Mouse (Mus musculus) intestine, postnatal 0 days (tissue): ENCODE measurements around the gene Prss16. TPM values are rescaled to one million over a fixed set of nuclear protein-coding genes. Genes with fewer than 3 reads are reported as not detected.
A peak's percentile ranks its signal among the peaks of the same experiment; 100 is the strongest.

Experiments
- ATAC-seq: fragments of 200-750 bp; cut with Nextera tagmentation; 2 replicates; pipeline ENCODE4 v1.8.0; 2017; ENCODE audit warnings: mild to moderate bottlenecking, moderate TSS enrichment, moderate library complexity
- H3K27ac ChIP-seq: fragments of 300-500 bp; sonication (generic); 2 replicates; pipeline ENCODE4 v1.5.1; 2014; ENCODE audit warnings: mild to moderate bottlenecking, low read depth, low read length, moderate library complexity
- H3K27me3 ChIP-seq: fragments of 300-500 bp; sonication (generic); replicated peaks from 2 replicates; pipeline ENCODE4 v1.6.1; 2014; ENCODE audit warnings: low read length, mixed read lengths; ENCODE audit not compliant: control insufficient read depth, insufficient read depth
- H3K36me3 ChIP-seq: fragments of 300-500 bp; sonication (generic); 2 replicates; pipeline ENCODE4 v1.6.1; 2014; ENCODE audit warnings: mild to moderate bottlenecking, moderate library complexity; ENCODE audit not compliant: control insufficient read depth, insufficient read depth
- H3K4me1 ChIP-seq: fragments of 300-500 bp; sonication (generic); replicated peaks from 2 replicates; pipeline ENCODE4 v1.6.1; 2014; ENCODE audit warnings: antibody characterized with exemption, low read length, mixed read lengths; ENCODE audit not compliant: control insufficient read depth, insufficient read depth
- H3K4me2 ChIP-seq: fragments of 300-500 bp; sonication (generic); replicated peaks from 2 replicates; pipeline ENCODE4 v1.6.1; 2014; ENCODE audit warnings: low read depth, mild to moderate bottlenecking, moderate library complexity
- H3K4me3 ChIP-seq: fragments of 300-500 bp; sonication (generic); 2 replicates; pipeline ENCODE4 v1.5.1; 2014; ENCODE audit warnings: low read depth, low read length
- H3K9ac ChIP-seq: fragments of 300-500 bp; sonication (generic); 2 replicates; pipeline ENCODE4 v1.6.1; 2014; ENCODE audit warnings: mild to moderate bottlenecking, low read depth, low read length
- H3K9me3 ChIP-seq: fragments of 300-500 bp; sonication (generic); 2 replicates; pipeline ENCODE4 v1.6.1; 2016; ENCODE audit warnings: mixed run types; ENCODE audit not compliant: control insufficient read depth
- CTCF ChIP-seq: sonication (generic); IDR thresholded peaks from 2 replicates; pipeline ENCODE4 v1.5.1; 2016; ENCODE audit warnings: low read depth, mild to moderate bottlenecking, control low read depth, antibody characterized with exemption, moderate library complexity
- WGBS: fragments of 180-500 bp; shearing (Covaris S2); extraction: QIAGEN DNeasy Blood & Tissue Kit; methylation state at CpG from one replicate; pipeline ENCODE4 v1.1.7; 2014; 5-methylcytosine and 5-hydroxymethylcytosine counted together
- polyA plus RNA-seq: library from polyadenylated mRNA; unstranded; fragments of >200 nt; fragmentation: Nextera tagmentation; extraction: Ambion mirVana; gene quantifications from 2 replicates; pipeline ENCODE4 v1.2.1, GENCODE M21; 2015

Gene Prss16
- polyA plus RNA-seq, 1 experiment from 2014 or later, result 4.0 TPM

GRCm38 (mm10) chr13:22015479-22016450 is 6.2 kb upstream of the Prss16 start:
- Histone ChIP-seq H3K36me3 (no peaks in the 10 kb centered on the region), H3K4me2 (peak overlapping the region; percentile 35), H3K27ac (no peak overlapping the region), H3K9ac (no peak overlapping the region), H3K4me1 (0 out of 2 replicates have a peak, but pooled peaks cover 3% of the 10 kb centered on the region), H3K27me3 (peaks cover 44% of the 10 kb centered on the region), H3K4me3 (peak overlapping the region; percentile 26), H3K9me3 (no peaks in the 10 kb centered on the region)
- ATAC-seq, result peak; percentile 84
- peak; percentile 29 for TF ChIP-seq CTCF
- 14% methylated on average over 27 of the region's 27 CpGs for WGBS

- Histone ChIP-seq H3K4me2 (peak overlapping the region; percentile 22), H3K27ac (no peak overlapping the region), H3K9me3 (no peaks in the 10 kb centered on the region), H3K27me3 (peaks cover 57% of the 10 kb centered on the region), H3K9ac (no peak overlapping the region), H3K36me3 (no peaks in the 10 kb centered on the region), H3K4me3 (peak overlapping the region; percentile 20), H3K4me1 (0 out of 2 replicates have a peak, but pooled peaks cover 3% of the 10 kb centered on the region)
- no peak for TF ChIP-seq CTCF
- 11% methylated on average over 17 of the region's 17 CpGs for WGBS
- no peak for ATAC-seq
These were observed 4.9 kb upstream of the Prss16 start for GRCm38 (mm10) chr13:22014411-22014845.

- Histone ChIP-seq H3K36me3 (no peaks in the 10 kb centered on the region), H3K4me2 (no peak overlapping the region), H3K4me3 (no peak overlapping the region), H3K27me3 (peaks cover 63% of the 10 kb centered on the region), H3K9me3 (no peaks in the 10 kb centered on the region), H3K9ac (no peak overlapping the region), H3K4me1 (0 out of 2 replicates have a peak, but pooled peaks cover 3% of the 10 kb centered on the region), H3K27ac (no peak overlapping the region)
- 16% methylated on average over 13 of the region's 13 CpGs for WGBS
- no peak for ATAC-seq
- no peak for TF ChIP-seq CTCF
These were observed 4.2 kb upstream of the Prss16 start for GRCm38 (mm10) chr13:22013716-22014115.

GRCm38 (mm10) chr13:22008707-22009106 is 835 bp downstream of the Prss16 start:
- ATAC-seq, result no peak
- 83% methylated on average over 3 of the region's 3 CpGs for WGBS
- H3K36me3 ChIP-seq, result no peaks in the 10 kb centered on the region
- H3K9ac ChIP-seq, result no peak overlapping the region
- no peak overlapping the region for H3K27ac ChIP-seq
- peaks cover 85% of the 10 kb centered on the region for H3K27me3 ChIP-seq
- H3K4me3 ChIP-seq, result no peak overlapping the region
- TF ChIP-seq CTCF, result no peak
- H3K9me3 ChIP-seq, result no peaks in the 10 kb centered on the region
- H3K4me1 ChIP-seq, result no peaks in the 10 kb centered on the region
- no peak overlapping the region for H3K4me2 ChIP-seq

- peaks cover 86% of the 10 kb centered on the region for H3K27me3 ChIP-seq
- WGBS, result 65% methylated on average over 7 of the region's 7 CpGs
- H3K36me3 ChIP-seq, result no peaks in the 10 kb centered on the region
- H3K9me3 ChIP-seq, result no peaks in the 10 kb centered on the region
- no peak overlapping the region for H3K27ac ChIP-seq
- H3K4me2 ChIP-seq, result no peak overlapping the region
- H3K9ac ChIP-seq, result no peak overlapping the region
- TF ChIP-seq CTCF, result no peak
- H3K4me1 ChIP-seq, result no peaks in the 10 kb centered on the region
- no peak overlapping the region; the same call in 1 of the 2 replicates for H3K4me3 ChIP-seq
- ATAC-seq, result no peak
These were observed 1.7 kb downstream of the Prss16 start for GRCm38 (mm10) chr13:22007872-22008271.

- WGBS, result 11% methylated on average over 18 of the region's 18 CpGs
- Histone ChIP-seq H3K36me3 (no peaks in the 10 kb centered on the region), H3K9me3 (no peaks in the 10 kb centered on the region), H3K4me2 (peak overlapping the region; percentile 98), H3K27ac (no peak overlapping the region), H3K27me3 (peaks cover 87% of the 10 kb centered on the region), H3K4me1 (no peaks in the 10 kb centered on the region), H3K4me3 (peak overlapping the region; percentile 50), H3K9ac (no peak overlapping the region; the same call in 1 of the 2 replicates)
- no peak for ATAC-seq
- no peak for TF ChIP-seq CTCF
These were observed 2.4 kb downstream of the Prss16 start for GRCm38 (mm10) chr13:22007121-22007510.
